Mouse (Mus musculus) right cerebral cortex, postnatal 4 days (tissue): ENCODE measurements around the gene Diaph3.
"Not testable (repeated sequence)": the region's sequence is repeated elsewhere in the genome, so short reads cannot be mapped to it uniquely, and the experiment has no call there.

Source experiments
- DNase-seq: peaks from one replicate; pipeline ENCODE4 v3.0.0-alpha.2; 2022

The Diaph3 gene

GRCm38 (mm10) chr14:86727538-86728045 is 413.4 kb downstream of the Diaph3 start:
- DNase-seq = no peak

GRCm38 (mm10) chr14:86721768-86722167 is 419.3 kb downstream of the Diaph3 start:
- no peak for DNase-seq

- no peak for DNase-seq
Measured at GRCm38 (mm10) chr14:86721082-86721481, 420.0 kb downstream of the Diaph3 start.

- DNase-seq = not testable (repeated sequence)
Measured at GRCm38 (mm10) chr14:86720408-86720807, 420.6 kb downstream of the Diaph3 start.

- no peak for DNase-seq
Measured at GRCm38 (mm10) chr14:86714088-86714690, 426.8 kb downstream of the Diaph3 start.

- no peak for DNase-seq
Measured at GRCm38 (mm10) chr14:86704080-86704479, 437.0 kb downstream of the Diaph3 start.

GRCm38 (mm10) chr14:86701145-86701544 is 439.9 kb downstream of the Diaph3 start:
- no peak for DNase-seq

GRCm38 (mm10) chr14:86697887-86698286 is 443.1 kb downstream of the Diaph3 start:
- no peak for DNase-seq

- DNase-seq = no peak
Measured at GRCm38 (mm10) chr14:86692714-86693113, 448.3 kb downstream of the Diaph3 start.

- no peak for DNase-seq
Measured at GRCm38 (mm10) chr14:86691298-86691697, 449.7 kb downstream of the Diaph3 start.

GRCm38 (mm10) chr14:86684585-86685503 is 456.2 kb downstream of the Diaph3 start:
- no peak for DNase-seq

GRCm38 (mm10) chr14:86681951-86682350 is 459.1 kb downstream of the Diaph3 start:
- no peak for DNase-seq

- no peak for DNase-seq
Measured at GRCm38 (mm10) chr14:86678992-86679391, 462.0 kb downstream of the Diaph3 start.

GRCm38 (mm10) chr14:86678179-86678780 is 462.8 kb downstream of the Diaph3 start:
- no peak for DNase-seq

GRCm38 (mm10) chr14:86677015-86677414 is 464.0 kb downstream of the Diaph3 start:
- no peak for DNase-seq

GRCm38 (mm10) chr14:86675314-86675713 is 465.7 kb downstream of the Diaph3 start:
- DNase-seq = no peak

GRCm38 (mm10) chr14:86662846-86663245 is 478.2 kb downstream of the Diaph3 start:
- DNase-seq = no peak

- no peak for DNase-seq
Measured at GRCm38 (mm10) chr14:86660556-86660955, 480.5 kb downstream of the Diaph3 start.

GRCm38 (mm10) chr14:86656262-86656661 is 484.8 kb downstream of the Diaph3 start:
- no peak for DNase-seq

- no peak for DNase-seq
Measured at GRCm38 (mm10) chr14:86646499-86647120, 494.4 kb downstream of the Diaph3 start.

- DNase-seq = no peak
Measured at GRCm38 (mm10) chr14:86642831-86643241, 498.2 kb downstream of the Diaph3 start.

- no peak for DNase-seq
Measured at GRCm38 (mm10) chr14:86641839-86642238, 499.2 kb downstream of the Diaph3 start.

- DNase-seq = no peak
Measured at GRCm38 (mm10) chr14:86640086-86640485, 500.9 kb downstream of the Diaph3 start.
